In the genomic region with DNA sequence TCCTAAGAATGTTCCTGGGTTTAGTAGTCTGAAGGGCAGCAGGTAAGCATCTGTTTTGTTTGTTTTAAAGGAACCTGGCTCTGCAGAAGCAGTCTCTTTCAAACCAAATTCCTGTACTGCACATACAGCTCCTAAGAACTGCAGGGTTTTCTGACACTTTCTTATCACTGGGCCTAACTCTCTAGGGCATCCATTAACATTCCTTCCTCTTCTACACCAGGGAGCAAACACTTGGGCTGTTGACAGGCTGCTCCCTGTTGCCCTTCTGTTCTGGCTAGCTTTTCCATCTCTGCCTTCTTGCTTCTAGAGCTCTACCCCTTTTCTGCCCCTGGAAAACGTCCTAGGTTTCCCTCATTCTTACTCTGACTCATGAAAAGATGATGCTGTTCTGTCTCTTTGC, we compare ENCODE assay signal across 13 mouse cellular contexts.
"Had no signal": no experiment of that assay in that cellular context is flagged by ENCODE, and none has a peak within 500 bp of the region (broad histone marks: within the 10 kb centered on the region; RNA-seq: fewer than 3 reads in every experiment).

No protein-coding gene starts in this region.

- H3K9me3 ChIP-seq: liver, embryonic 13.5 days; lung, embryonic 15.5 days had no signal

- ATAC-seq: intestine, postnatal 0 days had no signal

- H3K4me1 ChIP-seq: liver, embryonic 13.5 days had no signal

- H3K4me3 ChIP-seq: layer of hippocampus, adult 2 months; left cerebral cortex, adult 2 months; liver, embryonic 13.5 days; lung, embryonic 15.5 days had no signal

- H3K27ac ChIP-seq: kidney, postnatal 0 days; layer of hippocampus, adult 2 months; left cerebral cortex, adult 2 months; liver, embryonic 13.5 days; lung, embryonic 15.5 days had no signal

- H3K9ac ChIP-seq: liver, embryonic 13.5 days; lung, embryonic 15.5 days had no signal

- H3K27me3 ChIP-seq: liver, embryonic 13.5 days; lung, embryonic 15.5 days had no signal

- H3K36me3 ChIP-seq: liver, embryonic 13.5 days; lung, embryonic 15.5 days had no signal

- DNase-seq: kidney, adult 2 months; kidney, postnatal 25 days; layer of hippocampus, adult 9-11 months; liver, embryonic 13.5 days; midbrain, embryonic 14.5 days; thymus, adult 18-20 months; thymus, postnatal 36 days had no signal

- H3K4me2 ChIP-seq: liver, embryonic 13.5 days; lung, embryonic 15.5 days; midbrain, embryonic 11.5 days had no signal
